Mouse (Mus musculus) layer of hippocampus, postnatal 10 days (tissue): ENCODE data around the gene Gbf1. TPM values are rescaled to one million over a fixed set of nuclear protein-coding genes. Genes with fewer than 3 reads are reported as not detected.

ENCODE experiments used
- DNase-seq, 2 experiments: peaks; one replicate each; pipeline ENCODE4 v3.0.0; 2021; ENCODE audit warnings: low spot score in 2 of 2
- total RNA-seq, 2 experiments: library from RNA; stranded (reverse); gene quantifications; 2 replicates each; pipeline ENCODE4 v1.2.3; 2021

Gbf1 gene
- total RNA-seq, 2 experiments from 2014 or later: 81.1 to 98.1 TPM

DNA sequence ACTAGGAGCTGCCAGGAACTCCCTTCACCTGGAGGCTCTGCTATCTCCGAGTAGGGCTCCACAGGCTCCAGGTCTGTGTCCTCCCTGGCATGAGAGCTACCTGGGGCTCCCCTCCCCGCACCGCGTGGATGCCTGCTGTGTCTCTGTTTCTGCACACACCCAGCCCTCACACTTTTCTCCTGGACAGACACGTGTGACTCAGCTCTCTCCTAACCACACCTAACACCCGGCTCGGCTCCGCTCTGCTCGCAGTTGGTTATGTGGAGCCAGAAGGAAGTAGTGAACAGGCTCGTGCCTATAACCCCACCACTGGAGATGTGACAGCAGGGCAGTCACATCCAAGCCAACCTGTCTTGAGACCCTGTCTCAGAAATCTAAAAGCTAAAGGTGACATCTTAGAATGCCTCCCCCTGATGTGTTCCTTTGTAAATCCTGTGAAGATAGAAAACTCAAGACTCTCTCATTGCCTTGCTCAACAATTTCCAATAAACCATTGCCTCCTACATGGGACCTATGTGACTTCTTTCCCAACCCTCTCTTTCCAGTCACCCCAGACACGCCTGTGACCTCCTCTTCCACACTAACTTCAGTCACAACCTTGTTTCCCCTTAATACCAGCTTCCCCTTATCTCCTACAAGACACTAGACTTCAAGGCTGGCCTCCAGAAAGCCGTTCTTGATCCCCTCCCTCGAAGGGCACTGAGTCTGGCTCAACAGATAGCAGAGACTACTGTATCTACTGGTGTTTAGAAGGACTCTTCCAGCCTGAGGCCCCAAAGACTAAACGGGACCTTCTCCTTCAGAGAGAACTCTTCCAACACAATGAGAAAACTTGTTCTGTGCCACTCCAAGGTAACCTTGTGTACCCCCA is 162.8 kb downstream of the Gbf1 start:
- peak; percentile 4 to 9 for DNase-seq

DNA sequence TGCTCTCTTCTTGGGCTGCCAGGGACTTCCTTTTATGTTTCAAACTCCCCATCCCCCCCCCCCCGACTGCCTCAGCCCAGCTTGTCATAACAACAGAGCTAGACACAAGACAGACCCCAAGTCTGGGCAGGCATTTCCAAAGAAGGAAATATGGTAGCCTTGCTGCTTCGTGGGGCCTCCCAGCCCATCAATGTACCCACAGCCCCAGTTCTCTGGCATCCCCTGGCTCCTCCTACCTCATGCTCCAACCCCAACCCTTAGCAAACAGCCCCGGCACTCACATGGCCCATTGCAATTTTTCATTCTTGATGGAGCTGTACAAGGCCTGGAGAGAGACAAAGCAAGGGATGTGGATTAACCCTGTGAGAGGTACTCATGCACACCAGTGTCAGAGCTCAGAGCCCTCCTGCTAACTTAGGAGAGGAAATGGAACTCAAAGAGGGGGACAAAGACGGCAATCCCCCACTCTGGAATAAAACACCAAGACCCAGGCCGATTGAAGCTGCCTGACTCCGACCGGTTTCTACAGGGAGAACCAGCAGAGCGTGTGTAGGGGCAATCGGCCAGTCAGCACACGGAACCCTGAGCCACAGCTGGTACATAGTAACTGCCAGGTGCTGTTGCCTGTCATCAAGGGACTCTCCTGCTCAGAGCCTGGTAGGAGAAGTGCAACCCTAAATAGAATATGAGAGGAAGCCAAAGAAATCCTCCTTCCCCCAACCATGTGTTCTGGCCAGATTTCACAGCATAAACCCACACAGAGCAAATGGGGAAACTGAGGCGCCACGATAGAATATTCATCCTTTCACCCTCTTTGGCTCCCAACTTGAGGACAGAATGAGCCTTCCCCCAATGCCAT is 163.7 kb downstream of the Gbf1 start:
- peak; percentile 6 to 13 for DNase-seq

DNA sequence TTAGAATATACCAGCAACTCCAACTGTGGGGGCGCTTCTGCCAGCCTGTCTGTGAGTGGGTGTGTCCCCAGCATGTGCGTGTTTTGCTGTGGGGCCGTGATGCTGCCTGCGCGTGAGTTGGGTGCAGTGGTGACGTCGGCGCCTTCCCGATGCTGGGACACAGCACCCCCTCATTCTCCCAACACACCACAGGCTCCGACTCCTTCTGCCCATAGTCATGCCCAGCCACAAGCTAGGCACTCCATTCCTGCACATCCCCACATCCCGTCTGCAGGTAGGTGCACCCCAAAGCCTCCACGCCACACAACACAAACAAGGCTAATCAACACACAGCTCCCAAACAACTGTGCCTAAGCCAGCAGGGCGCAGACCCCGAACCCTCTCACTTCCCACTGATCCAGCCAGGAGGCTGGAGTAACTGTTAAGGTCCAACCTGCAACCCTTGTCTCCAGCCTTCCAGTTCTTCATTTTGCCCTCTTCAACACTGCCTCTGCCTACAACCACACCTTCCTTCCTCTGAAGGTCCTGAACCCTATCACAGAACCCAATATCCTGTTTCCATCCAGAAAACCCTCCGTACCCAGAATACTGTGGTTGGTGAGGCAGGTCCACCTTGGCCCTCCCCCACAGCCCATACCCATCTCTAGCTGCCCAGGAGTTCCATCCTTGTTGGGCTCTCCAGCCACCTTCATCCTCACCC is 164.7 kb downstream of the Gbf1 start:
- peak; percentile 61 to 62 for DNase-seq

DNA sequence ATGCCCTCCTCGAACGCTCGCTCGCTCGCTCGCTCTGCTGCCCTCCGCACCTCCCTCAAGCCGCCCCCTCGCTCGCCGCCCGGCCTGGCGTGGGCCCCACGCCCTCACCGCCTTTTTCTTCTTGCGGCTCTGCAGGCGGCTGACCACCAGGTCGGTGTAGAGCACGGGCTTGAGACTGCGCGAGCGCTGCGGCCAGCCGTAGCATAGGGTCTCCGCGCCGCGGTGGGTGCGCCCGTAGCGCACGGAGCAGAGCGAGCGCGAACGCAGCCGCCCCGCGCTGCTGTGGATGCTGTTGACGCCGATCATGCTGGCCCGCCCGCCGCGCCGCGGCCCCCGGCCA is 165.2 kb downstream of the Gbf1 start:
- DNase-seq: peak; percentile 25 to 48

DNA sequence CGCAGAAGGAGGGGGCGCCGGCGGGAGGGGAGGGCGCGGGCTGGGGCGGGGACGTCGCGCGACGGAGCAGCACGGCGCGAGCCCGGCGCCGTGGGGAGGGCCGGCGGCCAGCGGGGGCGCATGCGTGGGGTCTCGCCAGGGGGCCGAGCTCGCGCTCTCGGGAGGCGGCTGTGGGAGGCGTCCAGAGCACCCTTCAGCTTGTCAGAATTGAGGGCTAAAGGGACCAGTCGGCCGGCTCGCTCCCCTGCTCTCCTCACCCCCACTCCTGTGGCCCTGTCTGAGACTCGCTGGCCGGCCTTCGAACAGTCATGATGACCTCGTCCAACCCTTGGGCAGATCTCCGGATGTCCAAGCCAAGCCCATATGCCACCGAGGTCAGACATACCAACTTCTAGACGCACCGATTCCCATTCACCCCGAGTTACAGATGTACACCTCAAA is 165.7 kb downstream of the Gbf1 start:
- peak; percentile 61 to 78 for DNase-seq

DNA sequence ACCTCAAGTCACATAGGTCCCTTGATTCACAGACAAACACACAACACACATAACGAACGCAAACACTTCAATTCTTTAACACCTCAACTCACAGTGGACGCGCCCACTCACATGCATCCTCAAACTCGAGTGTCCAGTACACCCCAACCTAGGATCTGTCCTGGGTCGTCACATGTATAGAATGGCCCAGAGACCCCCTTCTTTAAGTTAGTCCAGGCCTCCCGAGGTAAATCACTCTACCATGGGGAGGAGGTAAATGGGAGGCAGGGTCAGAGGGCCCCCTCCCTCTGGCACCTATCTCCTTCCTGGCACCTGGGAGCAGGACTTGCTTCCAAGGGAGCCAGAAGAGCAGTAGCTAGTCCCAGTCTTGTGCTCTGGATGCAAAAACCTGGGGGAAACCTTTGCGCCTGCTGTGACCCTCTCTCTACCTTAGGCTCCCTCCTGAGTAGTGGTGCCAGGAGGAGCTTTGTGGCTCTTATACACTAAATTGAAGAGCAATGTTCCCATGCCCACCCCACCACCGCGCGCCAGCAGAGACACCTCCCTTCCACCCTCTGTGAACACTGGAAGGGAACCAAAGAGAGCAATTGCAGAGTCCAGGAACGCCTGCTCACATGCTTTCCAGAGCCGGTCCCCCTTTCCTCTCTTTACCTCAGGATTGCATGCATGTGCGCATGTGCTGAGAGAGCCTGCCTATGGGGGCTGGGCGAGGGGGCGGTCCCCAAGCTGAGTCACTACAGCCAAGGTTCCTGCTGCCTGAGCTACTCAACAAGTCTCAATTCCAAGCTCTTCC is 166.5 kb downstream of the Gbf1 start:
- peak; percentile 73 to 84 for DNase-seq

DNA sequence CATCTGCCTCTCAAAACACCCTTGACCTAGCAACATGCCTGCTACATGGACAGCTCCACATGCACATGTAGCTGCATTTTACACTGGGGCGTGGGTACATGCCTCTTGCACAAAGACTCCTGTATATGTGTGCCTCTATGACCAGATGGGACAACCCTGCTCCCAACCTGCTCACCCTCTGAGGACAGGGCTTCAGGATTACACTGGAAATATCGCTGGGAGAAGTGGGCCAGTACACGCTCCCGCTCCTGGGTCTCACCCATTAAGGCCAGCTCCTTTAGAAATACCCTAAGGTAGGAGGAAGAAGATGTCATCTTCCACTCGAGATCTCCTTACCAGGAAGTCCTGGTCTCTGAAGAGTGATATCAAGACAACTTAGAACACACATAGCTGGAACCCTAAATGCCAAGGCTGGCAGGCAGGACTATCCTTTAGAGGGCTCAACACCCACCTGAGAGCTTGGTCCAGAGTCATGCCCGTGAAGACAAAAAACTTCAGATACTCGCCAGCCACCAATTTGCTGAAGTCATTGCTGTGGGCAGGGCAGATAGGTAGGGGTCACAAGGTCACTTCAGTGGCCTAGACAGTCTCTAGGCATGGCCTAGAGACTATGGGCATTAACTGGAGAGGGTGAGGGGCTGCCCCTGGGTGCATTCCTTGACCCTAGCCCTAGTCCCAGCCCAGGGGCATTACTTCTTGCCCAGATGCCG is 167.9 kb downstream of the Gbf1 start:
- DNase-seq: no peak

DNA sequence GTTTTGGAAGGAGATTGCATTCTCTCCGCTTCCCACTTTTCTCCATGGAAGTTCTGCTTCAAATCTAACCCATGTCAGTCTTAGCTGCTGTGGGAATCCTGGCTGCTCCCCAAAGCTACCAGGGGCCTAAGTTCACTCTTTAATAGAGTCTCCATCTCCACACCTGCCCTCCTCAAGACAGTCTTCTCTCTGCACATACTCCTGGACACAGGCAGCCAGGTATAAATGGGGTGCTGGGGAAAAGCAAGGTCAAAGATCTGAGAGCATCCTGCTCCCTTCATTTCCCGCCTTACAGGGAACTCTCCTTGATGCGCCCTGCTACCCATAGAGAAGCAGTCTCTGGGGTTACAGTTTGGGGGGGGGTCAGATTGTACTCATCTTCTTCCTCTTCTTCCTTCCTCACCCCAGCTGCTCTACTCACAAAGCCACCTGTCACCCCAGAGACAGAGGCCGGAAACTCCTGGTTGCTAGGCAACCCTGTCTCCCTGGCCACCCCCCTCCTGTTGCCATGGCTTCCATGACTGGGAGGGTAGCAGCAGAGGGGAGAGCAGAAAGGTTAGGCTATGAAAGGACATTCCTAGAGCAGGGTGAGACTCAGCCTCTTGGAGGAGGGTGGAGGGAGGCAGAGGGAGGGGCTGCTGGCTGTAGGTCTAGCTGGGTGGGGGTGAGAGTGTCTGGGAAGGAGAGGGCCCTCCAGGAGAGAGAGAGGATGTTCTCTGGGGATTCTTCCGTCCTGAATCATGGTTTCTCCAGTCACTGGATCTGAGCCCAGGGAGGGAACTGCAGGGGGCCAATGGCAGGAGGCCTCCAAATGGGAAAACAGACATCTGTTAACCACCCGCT is 169.0 kb downstream of the Gbf1 start:
- peak in 1 of 2 experiments; percentile 50 for DNase-seq

DNA sequence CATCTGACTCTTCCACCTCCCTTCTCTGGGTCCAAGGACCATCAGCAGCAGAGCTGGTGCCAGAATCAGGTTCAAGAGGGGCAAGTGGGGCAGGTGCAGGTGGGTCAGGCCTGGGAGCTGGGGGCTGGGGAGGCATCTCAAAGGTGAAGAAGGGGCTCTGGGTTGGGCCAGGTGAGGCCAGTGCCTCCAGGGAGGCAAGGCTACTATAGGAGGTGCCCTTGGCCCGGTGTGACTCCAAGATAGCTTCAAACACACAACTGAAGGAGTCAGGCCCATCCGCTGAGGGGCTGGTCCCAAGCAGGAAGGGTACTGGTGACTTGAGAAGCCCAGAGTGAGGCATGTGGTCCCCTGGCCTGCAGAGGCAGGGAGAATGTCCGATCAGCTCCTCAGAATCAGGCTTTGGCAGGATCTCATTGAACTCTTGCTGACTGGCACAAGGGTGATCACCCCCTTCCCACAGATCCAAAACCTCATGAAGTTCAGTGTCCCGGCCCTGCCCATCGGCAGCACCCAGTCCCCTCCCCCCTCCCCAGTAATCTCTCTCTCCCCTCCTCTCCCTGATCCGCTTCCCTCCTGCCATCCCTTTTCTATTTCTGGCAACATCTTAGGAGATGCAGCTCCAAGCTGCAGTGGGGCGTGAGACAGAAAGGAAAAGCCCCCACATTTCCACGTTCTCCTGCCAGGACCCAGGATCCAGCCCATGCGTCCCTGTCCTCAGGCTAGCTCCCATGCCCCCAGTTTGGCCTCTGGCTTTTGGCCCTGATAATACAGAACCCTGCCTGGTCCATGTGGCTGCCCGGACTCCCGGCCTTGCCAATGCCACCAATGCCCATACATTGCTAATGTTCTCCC is 170.1 kb downstream of the Gbf1 start:
- no peak for DNase-seq

DNA sequence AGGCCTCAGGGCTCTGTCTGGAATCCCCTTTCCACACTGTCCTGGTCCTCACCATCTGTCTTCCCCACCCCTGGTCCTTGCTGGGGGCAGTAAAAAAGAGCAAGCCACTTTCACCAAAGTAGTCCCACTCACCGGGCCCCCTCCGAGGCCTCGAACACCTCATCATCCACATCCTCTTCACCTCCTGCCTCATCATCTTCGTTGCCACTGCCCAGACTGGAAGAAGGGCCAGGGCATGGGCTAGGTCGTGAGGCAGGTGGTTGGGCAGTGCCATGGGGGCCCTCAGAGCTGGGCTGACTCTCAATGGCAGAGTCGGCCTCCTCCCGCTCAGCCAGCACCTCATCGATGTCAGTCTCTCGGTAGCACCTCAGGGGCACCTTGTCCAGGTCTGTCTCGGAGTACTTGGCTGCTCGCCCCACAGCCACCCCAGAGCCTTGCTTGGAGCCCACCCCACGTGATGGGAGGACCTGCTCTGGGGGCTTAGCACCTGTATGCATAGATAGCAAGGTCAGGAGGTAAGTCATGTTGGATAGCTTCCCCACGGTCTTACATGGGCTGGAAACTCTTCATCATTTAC is 170.8 kb downstream of the Gbf1 start:
- DNase-seq: no peak

DNA sequence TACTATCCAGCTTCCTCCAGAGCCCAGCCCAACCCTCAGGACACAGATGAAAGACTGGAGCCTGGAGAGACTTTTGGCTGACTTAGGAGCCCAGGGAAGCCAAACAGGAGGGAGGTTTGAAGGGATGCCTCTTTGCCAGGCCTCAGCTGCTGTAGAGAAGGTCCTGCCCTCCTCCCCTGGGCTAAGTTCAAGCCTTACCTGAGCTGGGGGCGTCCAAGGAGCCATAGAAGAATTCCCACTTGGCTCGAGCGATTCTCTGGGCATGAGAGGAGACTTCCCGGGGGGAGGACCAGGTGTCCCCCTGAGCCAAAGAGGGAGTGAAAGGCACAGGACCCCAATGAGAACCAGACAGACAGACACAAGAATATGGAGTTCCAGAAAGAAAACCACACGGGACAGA is 171.4 kb downstream of the Gbf1 start:
- DNase-seq: no peak

DNA sequence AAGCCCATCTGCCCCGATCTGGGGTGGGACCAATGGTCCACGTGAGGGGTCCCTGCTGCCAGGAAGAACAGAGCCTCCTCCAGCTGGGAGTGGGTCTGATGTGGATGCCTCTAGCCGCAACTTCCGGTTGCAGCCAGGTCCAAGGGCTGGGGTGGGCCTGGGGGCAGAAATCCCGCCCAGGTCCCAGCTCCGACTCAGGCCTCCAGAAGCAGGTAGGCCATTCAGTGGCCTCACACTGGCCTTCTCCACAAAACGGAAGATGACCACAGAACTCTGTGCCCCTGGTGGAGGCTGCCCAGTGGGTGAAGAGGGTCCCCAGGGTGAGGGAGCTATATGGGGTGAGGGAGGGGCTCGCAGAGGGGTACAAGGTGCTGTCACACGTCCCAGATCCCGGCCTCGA is 172.1 kb downstream of the Gbf1 start:
- DNase-seq: no peak

DNA sequence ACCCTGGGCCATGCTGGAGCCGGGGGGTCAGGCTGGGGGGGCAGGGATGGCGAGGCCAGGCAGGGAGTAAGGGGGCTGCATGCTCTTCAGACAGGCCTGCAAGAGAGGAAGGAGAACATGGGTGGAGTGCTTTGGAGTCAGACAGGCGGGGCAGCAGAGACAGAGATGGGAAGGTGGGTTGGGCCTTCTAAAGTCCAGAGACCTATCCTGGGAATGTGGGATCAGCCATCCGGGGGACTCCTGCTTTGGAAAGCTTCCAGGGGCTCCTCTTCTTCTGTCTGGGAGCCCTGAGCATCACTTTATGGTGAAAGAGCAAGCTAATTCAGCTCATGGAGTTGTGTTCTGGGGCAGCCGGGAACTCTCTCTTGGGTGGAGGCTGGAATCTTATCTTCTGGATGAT is 172.6 kb downstream of the Gbf1 start:
- DNase-seq: no peak

DNA sequence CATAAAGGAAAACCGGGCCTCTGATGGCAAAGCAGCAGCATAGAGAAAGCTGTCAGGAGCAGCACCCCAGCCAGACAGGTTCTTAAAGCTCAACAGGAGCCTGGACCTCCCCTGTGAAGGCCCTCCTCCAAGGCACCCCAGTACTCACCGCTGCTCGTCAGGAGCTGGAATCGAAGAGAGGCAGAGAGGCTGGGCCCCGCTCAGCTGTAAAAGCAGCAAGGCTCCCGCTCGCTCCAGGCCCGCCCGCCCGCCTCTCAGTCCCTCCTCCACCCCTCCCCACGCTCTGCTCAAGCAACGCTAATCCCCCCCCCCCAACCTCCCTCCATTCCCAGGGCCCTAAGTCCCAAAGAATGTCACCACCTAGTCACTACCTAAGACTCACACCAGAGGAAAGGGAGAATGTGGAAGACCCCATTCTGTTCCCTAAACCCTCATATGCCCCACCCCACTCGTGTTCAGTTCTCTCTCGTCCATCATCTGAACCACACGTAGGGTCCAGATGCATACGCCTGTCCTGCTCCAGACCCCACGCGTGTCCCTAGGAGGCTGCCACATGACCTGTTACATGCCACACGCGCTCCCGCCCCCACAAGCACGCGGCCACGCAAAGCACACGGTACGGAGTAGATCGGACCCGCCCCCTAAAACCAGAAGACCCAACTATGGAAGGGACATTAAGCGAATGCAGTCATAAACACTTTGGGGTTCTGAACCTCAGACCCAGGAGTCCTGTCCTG is 173.9 kb downstream of the Gbf1 start:
- peak in 1 of 2 experiments; percentile 38 for DNase-seq

DNA sequence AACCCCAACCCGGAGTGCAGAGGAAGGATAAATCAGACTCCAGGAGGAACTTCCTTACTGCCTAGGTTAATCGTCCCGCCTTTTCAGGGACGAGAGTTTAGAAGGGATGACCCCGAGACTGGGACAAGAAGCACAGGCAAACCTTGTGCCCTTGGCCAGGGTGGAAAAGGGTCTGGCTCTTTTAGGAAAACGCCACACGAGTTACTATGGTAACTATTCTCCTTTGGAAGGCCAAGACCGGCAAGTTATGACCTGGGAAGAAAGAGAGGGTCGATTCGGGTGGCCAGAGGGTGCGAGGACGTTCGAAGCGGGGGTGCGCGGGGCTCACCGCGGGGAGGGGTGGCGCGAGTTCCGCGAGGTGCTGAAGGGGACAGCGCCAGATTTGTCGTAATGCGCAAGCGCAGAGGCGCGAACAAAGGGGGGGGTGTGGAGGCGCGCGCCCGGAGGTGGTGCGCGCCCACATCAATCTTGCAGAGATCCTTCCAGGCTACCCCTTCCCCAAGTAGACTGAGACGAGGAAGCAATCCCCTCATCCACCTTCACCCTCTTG is 174.5 kb downstream of the Gbf1 start, which contains the start of gene Psd:
TSS of gene Psd (minus strand) at position 401 of the 550 bp plus-strand sequence.
- peak; percentile 73 to 80 for DNase-seq

DNA sequence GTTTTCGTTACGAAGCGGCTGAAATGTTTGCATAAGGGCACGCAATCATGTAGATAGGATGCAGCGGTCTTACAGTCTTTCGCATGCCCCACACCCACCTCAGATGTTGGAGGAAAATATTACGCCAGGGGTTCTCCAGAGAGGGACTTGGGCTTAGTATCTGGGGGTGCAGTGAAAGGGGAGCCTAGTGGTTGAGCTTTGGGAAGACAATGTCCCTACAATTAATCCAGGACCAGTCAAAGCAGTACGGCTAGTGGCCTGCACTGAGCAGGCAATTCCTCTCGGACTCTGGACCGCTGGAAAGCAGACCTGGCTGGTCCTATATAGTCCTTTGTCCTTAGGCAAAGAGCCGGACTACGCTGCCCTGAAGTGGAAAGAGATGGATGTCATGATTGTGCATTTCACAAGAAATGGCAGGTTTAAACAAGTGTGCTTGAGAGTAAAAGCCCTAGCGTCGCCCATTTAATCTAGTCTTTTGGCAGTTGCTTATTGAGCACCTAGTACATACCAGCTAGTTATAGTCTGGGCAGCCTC is 175.3 kb downstream of the Gbf1 start:
- no peak for DNase-seq
